Mouse (Mus musculus) left cerebral cortex, adult 2 months (tissue): ENCODE measurements around the gene Rint1. TPM values are rescaled to one million over a fixed set of nuclear protein-coding genes. Genes with fewer than 3 reads are reported as not detected.
"Not testable (repeated sequence)": the region's sequence is repeated elsewhere in the genome, so short reads cannot be mapped to it uniquely, and the experiment has no call there.

Source experiments
- DNase-seq, 2 experiments: peaks; one replicate each; pipeline ENCODE4 v3.0.0; 2021 to 2022; ENCODE audit warnings: low spot score in 2 of 2, mixed read lengths in 1 of 2; ENCODE audit errors: extremely low spot score in 1 of 2
- H3K27ac ChIP-seq: fragments of 200-600 bp; 2 replicates; pipeline ENCODE4 v1.8.1; 2022
- H3K4me3 ChIP-seq: fragments of 200-600 bp; 2 replicates; pipeline ENCODE4 v1.8.1; 2022
- CTCF ChIP-seq: fragments of 200-600 bp; IDR thresholded peaks from 2 replicates; pipeline ENCODE4 v1.8.1; 2022; ENCODE audit warnings: antibody characterized with exemption, mild to moderate bottlenecking, moderate library complexity
- intact Hi-C: fragments of 180-260 bp; cut with DNase I; formaldehyde crosslinking; loops from one replicate; pipeline ENCODE4 v1.15.1; 2025
- total RNA-seq, 2 experiments: library from RNA; stranded (reverse); gene quantifications; 2 replicates each; pipeline ENCODE4 v1.2.3; 2021

The Rint1 gene
- total RNA-seq, 2 experiments from 2014 or later: 21.8 to 25.5 TPM

- Histone ChIP-seq H3K4me3 (no peak overlapping the region), H3K27ac (no peak overlapping the region)
- intact Hi-C loops: no loop called here
- DNase-seq: peak; percentile 30 to 34
- TF ChIP-seq CTCF: no peak
Observed at GRCm38 (mm10) chr5:23830897-23831752, 43.6 kb downstream of the Rint1 start.

- intact Hi-C loops, DNase-seq, H3K27ac ChIP-seq: not testable (repeated sequence)
Observed at GRCm38 (mm10) chr5:23835691-23836090, 48.2 kb downstream of the Rint1 start.

GRCm38 (mm10) chr5:23838158-23838557 is 50.6 kb downstream of the Rint1 start:
- DNase-seq: no peak
- no peak overlapping the region for H3K27ac ChIP-seq
- intact Hi-C loops: no loop called here
- TF ChIP-seq CTCF: no peak
- no peak overlapping the region for H3K4me3 ChIP-seq

More at GRCm38 (mm10) chr5:23835691-23836090, 48.2 kb downstream of the Rint1 start:
- not testable (repeated sequence) for H3K4me3 ChIP-seq

GRCm38 (mm10) chr5:23843674-23844530 is 56.4 kb downstream of the Rint1 start, which contains the start of gene Tomm7:
TSS of gene Tomm7 (minus strand) at chr5:23844161.
- DNase-seq: peak; percentile 95 to 96
- Histone ChIP-seq H3K4me3 (peak within 1 kb of the TSS; percentile 91), H3K27ac (peak within 1 kb of the TSS; percentile 94)
- intact Hi-C loops: no loop called here
- TF ChIP-seq CTCF: no peak; the same call in 1 of the 2 replicates

GRCm38 (mm10) chr5:23844531-23844841 is 57.0 kb downstream of the Rint1 start:
- intact Hi-C loops: no loop called here
- Histone ChIP-seq H3K27ac (peak overlapping the region; percentile 94), H3K4me3 (peak overlapping the region; percentile 91)
- no peak for DNase-seq
- TF ChIP-seq CTCF: no peak

- intact Hi-C loops: no loop called here
- H3K4me3 ChIP-seq: no peak overlapping the region
- no peak for TF ChIP-seq CTCF
- no peak overlapping the region; the same call in 1 of the 2 replicates for H3K27ac ChIP-seq
- DNase-seq: no peak
Observed at GRCm38 (mm10) chr5:23845141-23845540, 57.6 kb downstream of the Rint1 start.

GRCm38 (mm10) chr5:23850345-23851159 is 63.0 kb downstream of the Rint1 start:
- DNase-seq: peak; percentile 88 to 92
- H3K27ac ChIP-seq: peak overlapping the region; percentile 59; the same call in 1 of the 2 replicates
- intact Hi-C loops: loop anchor here (2.0 kb wide), 1 partner anchor 228 kb away; no protein-coding TSS in a partner anchor

GRCm38 (mm10) chr5:23851160-23851555 is 63.6 kb downstream of the Rint1 start:
- intact Hi-C loops: loop anchor here (2.0 kb wide), 1 partner anchor 228 kb away; no protein-coding TSS in a partner anchor
- not testable (repeated sequence) for DNase-seq, H3K27ac ChIP-seq
- peak; percentile 44 for TF ChIP-seq CTCF
- peak overlapping the region; percentile 72 for H3K4me3 ChIP-seq

More at GRCm38 (mm10) chr5:23850345-23851159, 63.0 kb downstream of the Rint1 start:
- H3K4me3 ChIP-seq: peak overlapping the region; percentile 72
- peak; percentile 77 for TF ChIP-seq CTCF

GRCm38 (mm10) chr5:23852916-23853315 is 65.4 kb downstream of the Rint1 start:
- H3K27ac ChIP-seq, H3K4me3 ChIP-seq, DNase-seq, intact Hi-C loops: not testable (repeated sequence)
- peak; percentile 43 for TF ChIP-seq CTCF

- DNase-seq: no peak
- Histone ChIP-seq H3K27ac (no peak overlapping the region), H3K4me3 (no peak overlapping the region)
- no peak for TF ChIP-seq CTCF
- intact Hi-C loops: no loop called here
Observed at GRCm38 (mm10) chr5:23855484-23855883, 68.0 kb downstream of the Rint1 start.

GRCm38 (mm10) chr5:23856164-23856563 is 68.7 kb downstream of the Rint1 start:
- no peak for DNase-seq
- Histone ChIP-seq H3K4me3 (no peak overlapping the region), H3K27ac (no peak overlapping the region)
- no peak for TF ChIP-seq CTCF
- intact Hi-C loops: no loop called here
